Mouse (Mus musculus): ENCODE measurements around the gene Rftn1. TPM values are rescaled to one million over a fixed set of nuclear protein-coding genes. Genes with fewer than 3 reads are reported as not detected.
"Not testable (repeated sequence)": the region's sequence is repeated elsewhere in the genome, so short reads cannot be mapped to it uniquely, and the experiment has no call there.

Gene Rftn1
- total RNA-seq (2021), result 10 to 100 TPM; 17.0 to 18.3 TPM
- long read RNA-seq, full-length matches to known transcripts, result 24 of 30 reads
- long read RNA-seq, partial matches to known transcripts, result 3 of 30 reads
- long read RNA-seq, other reads (novel, unspliced or antisense), result 3 of 30 reads

GRCm38 (mm10) chr17:50190131-50191015, at the start of gene Rftn1:
Rftn1 (minus strand) TSS chr17:50190674.
- DNase-seq (ENCODE audit: low spot score in 2 of 2), result no peak

GRCm38 (mm10) chr17:50237818-50238610, 47.5 kb upstream of the Rftn1 start:
- DNase-seq (ENCODE audit: low spot score in 2 of 2), result no peak

GRCm38 (mm10) chr17:50237436-50237709, 46.9 kb upstream of the Rftn1 start:
- peak; percentile 81 to 93 for DNase-seq (ENCODE audit: low spot score in 2 of 2)

- peak in 1 of 2 experiments; percentile 5 for DNase-seq (ENCODE audit: low spot score in 2 of 2)
Measured at GRCm38 (mm10) chr17:50236702-50237435, 46.4 kb upstream of the Rftn1 start.

GRCm38 (mm10) chr17:50235943-50236701, 45.6 kb upstream of the Rftn1 start:
- DNase-seq (ENCODE audit: low spot score in 2 of 2), result no peak

GRCm38 (mm10) chr17:50233956-50234355, 43.5 kb upstream of the Rftn1 start:
- DNase-seq (ENCODE audit: low spot score in 2 of 2), result no peak

- DNase-seq (ENCODE audit: low spot score in 2 of 2), result no peak
Measured at GRCm38 (mm10) chr17:50232821-50233220, 42.3 kb upstream of the Rftn1 start.

GRCm38 (mm10) chr17:50231206-50231605, 40.7 kb upstream of the Rftn1 start:
- no peak for DNase-seq (ENCODE audit: low spot score in 2 of 2)

- DNase-seq (ENCODE audit: low spot score in 2 of 2), result no peak
Measured at GRCm38 (mm10) chr17:50229534-50229933, 39.1 kb upstream of the Rftn1 start.

GRCm38 (mm10) chr17:50227366-50227765, 36.9 kb upstream of the Rftn1 start:
- no peak for DNase-seq (ENCODE audit: low spot score in 2 of 2)

GRCm38 (mm10) chr17:50224718-50225117, 34.2 kb upstream of the Rftn1 start:
- no peak for DNase-seq (ENCODE audit: low spot score in 2 of 2)

GRCm38 (mm10) chr17:50217978-50218377, 27.5 kb upstream of the Rftn1 start:
- DNase-seq (ENCODE audit: low spot score in 2 of 2), result no peak

GRCm38 (mm10) chr17:50215104-50215503, 24.6 kb upstream of the Rftn1 start:
- DNase-seq (ENCODE audit: low spot score in 2 of 2), result no peak

GRCm38 (mm10) chr17:50213117-50213516, 22.6 kb upstream of the Rftn1 start:
- DNase-seq (ENCODE audit: low spot score in 2 of 2), result no peak

- no peak for DNase-seq (ENCODE audit: low spot score in 2 of 2)
Measured at GRCm38 (mm10) chr17:50211816-50212215, 21.3 kb upstream of the Rftn1 start.

- no peak for DNase-seq (ENCODE audit: low spot score in 2 of 2)
Measured at GRCm38 (mm10) chr17:50209831-50210230, 19.4 kb upstream of the Rftn1 start.

GRCm38 (mm10) chr17:50208137-50209045, 17.9 kb upstream of the Rftn1 start:
- no peak for DNase-seq (ENCODE audit: low spot score in 2 of 2)

- not testable (repeated sequence) for DNase-seq (ENCODE audit: low spot score in 2 of 2)
Measured at GRCm38 (mm10) chr17:50206262-50206661, 15.8 kb upstream of the Rftn1 start.

- not testable (repeated sequence) for DNase-seq (ENCODE audit: low spot score in 2 of 2)
Measured at GRCm38 (mm10) chr17:50205840-50206239, 15.4 kb upstream of the Rftn1 start.
